Mouse (Mus musculus) gonadal fat pad, adult 2 months (tissue): ENCODE measurements at regions not wholly inside any gene's neighbourhood (a gene's known extent, or its start where the extent isn't known, plus 50 kb on each side); places are given as distances from the start of the nearest gene placed in this dataset.

Experiments
- DNase-seq: peaks from one replicate; pipeline ENCODE4 v3.0.0-alpha.2; 2012; ENCODE audit warnings: low read depth

GRCm38 (mm10) chr7:72905891-72906290 lies 469.4 kb upstream of the Rgma start:
- DNase-seq = no peak

GRCm38 (mm10) chr7:72906536-72906935 lies 468.8 kb upstream of the Rgma start:
- DNase-seq = no peak

- DNase-seq = no peak
Observed at GRCm38 (mm10) chr7:72926772-72927380, 448.4 kb upstream of the Rgma start.

- DNase-seq = no peak
Observed at GRCm38 (mm10) chr7:72938842-72939241, 436.5 kb upstream of the Rgma start.

- DNase-seq = no peak
Observed at GRCm38 (mm10) chr7:72947531-72947930, 427.8 kb upstream of the Rgma start.

GRCm38 (mm10) chr7:72948026-72948425 lies 427.3 kb upstream of the Rgma start:
- DNase-seq = no peak

- DNase-seq = no peak
Observed at GRCm38 (mm10) chr7:72948666-72949065, 426.6 kb upstream of the Rgma start.

- DNase-seq = no peak
Observed at GRCm38 (mm10) chr7:72949886-72950285, 425.4 kb upstream of the Rgma start.

- no peak for DNase-seq
Observed at GRCm38 (mm10) chr7:72957674-72958073, 417.6 kb upstream of the Rgma start.

GRCm38 (mm10) chr7:72961321-72961720 lies 414.0 kb upstream of the Rgma start:
- no peak for DNase-seq

GRCm38 (mm10) chr7:72962815-72963214 lies 412.5 kb upstream of the Rgma start:
- no peak for DNase-seq

- DNase-seq = no peak
Observed at GRCm38 (mm10) chr7:72963908-72964307, 411.4 kb upstream of the Rgma start.

GRCm38 (mm10) chr7:72968193-72968592 lies 407.1 kb upstream of the Rgma start:
- no peak for DNase-seq

- DNase-seq = peak; percentile 56
Observed at GRCm38 (mm10) chr7:72971506-72972267, 403.6 kb upstream of the Rgma start.

- DNase-seq = no peak
Observed at GRCm38 (mm10) chr7:72972397-72972796, 402.9 kb upstream of the Rgma start.

GRCm38 (mm10) chr7:72973771-72974170 lies 401.5 kb upstream of the Rgma start:
- peak; percentile 56 for DNase-seq

GRCm38 (mm10) chr7:72974384-72974783 lies 400.9 kb upstream of the Rgma start:
- no peak for DNase-seq

- DNase-seq = no peak
Observed at GRCm38 (mm10) chr7:72990559-72991429, 384.5 kb upstream of the Rgma start.

- DNase-seq = no peak
Observed at GRCm38 (mm10) chr7:72998374-72998773, 376.9 kb upstream of the Rgma start.

- no peak for DNase-seq
Observed at GRCm38 (mm10) chr7:73019151-73019550, 356.2 kb upstream of the Rgma start.

- DNase-seq = no peak
Observed at GRCm38 (mm10) chr7:73019764-73020354, 355.4 kb upstream of the Rgma start.

- DNase-seq = no peak
Observed at GRCm38 (mm10) chr7:73021786-73022185, 353.5 kb upstream of the Rgma start.
